Mouse (Mus musculus) hindbrain, postnatal 0 days (tissue): ENCODE measurements around the gene Tnfaip8l3. TPM values are rescaled to one million over a fixed set of nuclear protein-coding genes. Genes with fewer than 3 reads are reported as not detected.

ENCODE experiments used
- ATAC-seq: fragments of 200-750 bp; cut with Nextera tagmentation; 2 replicates; pipeline ENCODE4 v1.8.0; 2017; ENCODE audit warnings: mild to moderate bottlenecking, moderate TSS enrichment, moderate library complexity
- DNase-seq: peaks from one replicate; pipeline ENCODE4 v3.0.0-alpha.2; 2015; ENCODE audit warnings: low spot score
- H3K27ac ChIP-seq: fragments of 300-500 bp; sonication (generic); 2 replicates; pipeline ENCODE4 v1.5.1; 2014; ENCODE audit warnings: mild to moderate bottlenecking
- H3K27me3 ChIP-seq: fragments of 300-500 bp; sonication (generic); 2 replicates; pipeline ENCODE4 v1.6.1; 2014; ENCODE audit warnings: low read length, mixed read lengths; ENCODE audit not compliant: insufficient read depth
- H3K36me3 ChIP-seq: fragments of 300-500 bp; sonication (generic); 2 replicates; pipeline ENCODE4 v1.6.1; 2014; ENCODE audit warnings: low read length, mixed read lengths; ENCODE audit not compliant: insufficient read depth
- H3K4me1 ChIP-seq: fragments of 300-500 bp; sonication (generic); 2 replicates; pipeline ENCODE4 v1.6.1; 2014; ENCODE audit warnings: antibody characterized with exemption, low read length, mixed read lengths; ENCODE audit not compliant: insufficient read depth
- H3K4me2 ChIP-seq: fragments of 300-500 bp; sonication (generic); 2 replicates; pipeline ENCODE4 v1.6.1; 2014; ENCODE audit warnings: low read depth, mild to moderate bottlenecking, low read length, moderate library complexity, mixed read lengths
- H3K4me3 ChIP-seq: fragments of 300-500 bp; sonication (generic); 2 replicates; pipeline ENCODE4 v1.5.1; 2014; ENCODE audit warnings: low read length
- H3K9ac ChIP-seq: fragments of 300-500 bp; sonication (generic); replicated peaks from 2 replicates; pipeline ENCODE4 v1.6.1; 2014; ENCODE audit warnings: mild to moderate bottlenecking, low read length, moderate library complexity, mixed read lengths
- H3K9me3 ChIP-seq: fragments of 300-500 bp; sonication (generic); 2 replicates; pipeline ENCODE4 v1.6.1; 2016; ENCODE audit warnings: low read length, mixed read lengths
- CTCF ChIP-seq: IDR thresholded peaks from 2 replicates; pipeline ENCODE4 v1.5.1; 2016; ENCODE audit warnings: antibody characterized with exemption, control low read depth, low read depth
- WGBS: fragments of 180-500 bp; shearing (Covaris S2); extraction: QIAGEN DNeasy Blood & Tissue Kit; methylation state at CpG from one replicate; pipeline ENCODE4 v1.1.7; 2014; 5-methylcytosine and 5-hydroxymethylcytosine counted together
- polyA plus RNA-seq: library from polyadenylated mRNA; unstranded; fragments of >200 nt; fragmentation: Nextera tagmentation; extraction: Ambion mirVana; gene quantifications from 2 replicates; pipeline ENCODE4 v1.2.1, GENCODE M21; 2015
- total RNA-seq: library from RNA; depleted of rRNA; stranded (reverse); fragments of >200 nt; gene quantifications from 2 replicates; pipeline ENCODE4 v1.2.3, GENCODE M21; 2014

Gene Tnfaip8l3
- total and polyA plus RNA-seq, 2 experiments from 2014 or later, result 0.91 to 3.3 TPM

- 86% methylated on average over 4 of the region's 4 CpGs for WGBS
These were observed 5.5 kb upstream of the Tnfaip8l3 start for GRCm38 (mm10) chr9:54073688-54074087.

GRCm38 (mm10) chr9:54071474-54072095, 3.4 kb upstream of the Tnfaip8l3 start:
- no peak for TF ChIP-seq CTCF
- DNase-seq (no peak), ATAC-seq (no peak)
- no peaks in the 10 kb centered on the region for H3K36me3 ChIP-seq
- peaks cover 5% of the 10 kb centered on the region; the same call in 1 of the 2 replicates for H3K4me1 ChIP-seq
- H3K4me3 ChIP-seq, result no peak overlapping the region
- H3K4me2 ChIP-seq, result no peak overlapping the region
- H3K27me3 ChIP-seq, result no peaks in the 10 kb centered on the region
- no peak overlapping the region for H3K27ac ChIP-seq
- no peaks in the 10 kb centered on the region for H3K9me3 ChIP-seq
- 85% methylated on average over 7 of the region's 7 CpGs for WGBS
- no peak overlapping the region for H3K9ac ChIP-seq

More at GRCm38 (mm10) chr9:54073688-54074087, 5.5 kb upstream of the Tnfaip8l3 start:
- Histone ChIP-seq H3K4me1 (peaks cover 5% of the 10 kb centered on the region; the same call in 1 of the 2 replicates), H3K36me3 (no peaks in the 10 kb centered on the region), H3K9me3 (no peaks in the 10 kb centered on the region), H3K9ac (no peak overlapping the region), H3K27me3 (no peaks in the 10 kb centered on the region), H3K27ac (no peak overlapping the region), H3K4me3 (no peak overlapping the region), H3K4me2 (no peak overlapping the region)
- DNase-seq (no peak), ATAC-seq (no peak)
- TF ChIP-seq CTCF, result no peak

DNA sequence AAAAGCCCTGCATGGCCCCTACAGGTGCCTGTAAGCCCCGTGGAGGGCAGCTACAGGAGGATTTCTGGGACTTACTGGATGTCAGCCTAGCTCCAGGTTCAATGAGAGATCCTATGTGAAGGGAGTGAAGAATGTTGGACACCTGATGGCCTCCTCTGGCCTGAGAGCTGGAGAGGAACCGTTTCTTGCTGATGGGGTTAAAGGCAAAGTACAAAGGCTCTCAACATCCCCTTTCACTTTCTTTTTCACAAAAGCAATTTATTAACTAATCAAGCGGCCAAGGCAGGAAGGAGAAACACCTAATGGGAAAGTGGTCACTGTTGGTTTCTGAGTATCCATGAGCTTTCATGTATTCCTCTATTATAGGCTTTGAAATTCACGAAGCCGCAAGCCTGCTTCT, 1.0 kb upstream of the Tnfaip8l3 start:
- Histone ChIP-seq H3K4me3 (peak overlapping the region; percentile 65), H3K4me1 (peaks cover 9% of the 10 kb centered on the region), H3K36me3 (no peaks in the 10 kb centered on the region), H3K9me3 (no peaks in the 10 kb centered on the region), H3K9ac (no peak overlapping the region), H3K27me3 (no peaks in the 10 kb centered on the region), H3K27ac (no peak overlapping the region), H3K4me2 (peak overlapping the region; percentile 98)
- 52% methylated on average over 5 of the region's 5 CpGs for WGBS
- no peak for DNase-seq
- TF ChIP-seq CTCF, result no peak
- no peak for ATAC-seq

DNA sequence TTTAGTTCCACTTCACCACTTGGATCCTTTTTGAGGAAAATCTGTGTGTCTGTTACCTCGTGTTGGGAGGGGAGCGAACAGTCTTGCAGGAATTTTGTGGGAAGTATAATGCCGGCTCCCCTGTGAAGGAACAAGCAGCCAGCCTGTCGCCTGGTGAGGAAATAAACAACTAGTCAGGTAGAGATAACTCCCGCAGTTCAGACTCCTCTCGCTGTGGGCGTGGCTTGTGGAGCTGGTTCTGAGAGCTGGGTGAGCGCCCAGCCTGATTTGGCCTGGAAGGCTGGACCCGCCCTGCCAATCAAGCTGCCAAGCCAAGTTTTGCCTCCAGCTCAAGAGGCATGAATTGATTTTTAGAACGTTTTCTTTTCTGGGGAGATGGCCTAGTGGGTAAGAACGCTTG, 589 bp upstream of the Tnfaip8l3 start:
- Histone ChIP-seq H3K27ac (no peak overlapping the region), H3K4me3 (peak overlapping the region; percentile 65), H3K4me2 (peak overlapping the region; percentile 98), H3K9me3 (no peaks in the 10 kb centered on the region), H3K4me1 (peaks cover 9% of the 10 kb centered on the region), H3K36me3 (no peaks in the 10 kb centered on the region), H3K27me3 (no peaks in the 10 kb centered on the region), H3K9ac (peak overlapping the region; percentile 61)
- ATAC-seq (0 out of 2 replicates have a peak, but pooled peaks have one; percentile 40), DNase-seq (peak; percentile 83)
- no peak for TF ChIP-seq CTCF
- WGBS, result 1% methylated on average over 11 of the region's 11 CpGs

- no peak overlapping the region; the same call in 1 of the 2 replicates for H3K27ac ChIP-seq
- peak overlapping the region; percentile 61 for H3K9ac ChIP-seq
- peak overlapping the region; percentile 65 for H3K4me3 ChIP-seq
- ATAC-seq (no peak; the same call in 1 of the 2 replicates), DNase-seq (no peak)
- 1% methylated on average over 16 of the region's 16 CpGs for WGBS
- peaks cover 9% of the 10 kb centered on the region for H3K4me1 ChIP-seq
- no peaks in the 10 kb centered on the region for H3K36me3 ChIP-seq
- H3K9me3 ChIP-seq, result no peaks in the 10 kb centered on the region
- peak overlapping the region; percentile 98 for H3K4me2 ChIP-seq
- H3K27me3 ChIP-seq, result no peaks in the 10 kb centered on the region
- TF ChIP-seq CTCF, result no peak
These were observed 551 bp downstream of the Tnfaip8l3 start for GRCm38 (mm10) chr9:54067642-54068031.

- ATAC-seq, result no peak
- no peak overlapping the region for H3K9ac ChIP-seq
- no peaks in the 10 kb centered on the region for H3K9me3 ChIP-seq
- H3K36me3 ChIP-seq, result no peaks in the 10 kb centered on the region
- no peak overlapping the region for H3K27ac ChIP-seq
- H3K4me3 ChIP-seq, result no peak overlapping the region
- 29% methylated on average over 3 of the region's 3 CpGs for WGBS
- H3K4me1 ChIP-seq, result peaks cover 9% of the 10 kb centered on the region
- no peak overlapping the region for H3K4me2 ChIP-seq
- no peaks in the 10 kb centered on the region for H3K27me3 ChIP-seq
- peak; percentile 33 for DNase-seq
- TF ChIP-seq CTCF, result no peak
These were observed 3.4 kb downstream of the Tnfaip8l3 start for GRCm38 (mm10) chr9:54064836-54065235.

- no peak overlapping the region for H3K4me2 ChIP-seq
These were observed 4.5 kb downstream of the Tnfaip8l3 start for GRCm38 (mm10) chr9:54063655-54064054.

More at GRCm38 (mm10) chr9:54063655-54064054, 4.5 kb downstream of the Tnfaip8l3 start:
- H3K36me3 ChIP-seq, result no peaks in the 10 kb centered on the region
- DNase-seq (no peak), ATAC-seq (no peak)
- H3K27me3 ChIP-seq, result no peaks in the 10 kb centered on the region
- WGBS, result 88% methylated on average over 3 of the region's 3 CpGs
- no peak overlapping the region for H3K9ac ChIP-seq
- TF ChIP-seq CTCF, result no peak
- H3K9me3 ChIP-seq, result no peaks in the 10 kb centered on the region
- H3K4me3 ChIP-seq, result no peak overlapping the region
- H3K4me1 ChIP-seq, result peaks cover 4% of the 10 kb centered on the region; the same call in 1 of the 2 replicates
- no peak overlapping the region for H3K27ac ChIP-seq
